Mouse (Mus musculus): Measurements from ENCODE around the gene Fcho1.
"Not testable (repeated sequence)": the region's sequence is repeated elsewhere in the genome, so short reads cannot be mapped to it uniquely, and the experiment has no call there.

DNA sequence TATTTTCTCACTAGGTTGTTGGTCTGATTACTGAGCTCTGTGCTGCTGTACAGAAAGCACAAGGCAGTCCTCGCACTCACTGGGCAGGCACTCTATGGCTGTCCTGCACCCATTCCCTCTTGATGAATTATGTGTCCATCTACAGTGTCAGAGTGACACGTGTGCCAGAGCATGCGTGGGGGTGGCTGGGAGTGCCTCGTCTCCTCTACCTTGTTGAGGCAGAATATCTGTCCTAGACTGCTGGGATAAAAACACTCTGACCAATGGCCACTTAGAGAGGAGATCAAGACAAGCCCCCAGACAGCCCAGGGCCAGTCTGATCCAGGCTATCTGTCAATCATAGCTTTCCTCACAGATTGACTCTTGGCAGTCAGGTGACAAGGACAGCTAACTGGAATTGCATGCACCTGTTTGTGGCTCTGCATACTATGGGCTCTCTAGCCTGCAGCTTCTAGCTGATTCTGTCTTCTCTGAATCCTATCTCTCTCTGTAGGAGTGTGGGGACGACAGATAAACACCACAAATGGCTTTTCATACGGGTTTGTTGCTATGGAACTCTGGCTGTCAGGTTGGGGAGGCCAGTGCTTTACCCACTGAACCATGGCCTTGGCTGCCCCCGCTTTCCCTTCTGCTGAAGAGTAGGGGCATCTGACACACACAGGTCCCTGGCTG lies 27.5 kb upstream of the Fcho1 start:
- not testable (repeated sequence) for TF ChIP-seq CTCF, EP300 (IDR thresholded peaks at IDR 0.05; ENCODE audit: low read depth)
